ENCODE assay signal across 11 mouse cellular contexts in the genomic region with DNA sequence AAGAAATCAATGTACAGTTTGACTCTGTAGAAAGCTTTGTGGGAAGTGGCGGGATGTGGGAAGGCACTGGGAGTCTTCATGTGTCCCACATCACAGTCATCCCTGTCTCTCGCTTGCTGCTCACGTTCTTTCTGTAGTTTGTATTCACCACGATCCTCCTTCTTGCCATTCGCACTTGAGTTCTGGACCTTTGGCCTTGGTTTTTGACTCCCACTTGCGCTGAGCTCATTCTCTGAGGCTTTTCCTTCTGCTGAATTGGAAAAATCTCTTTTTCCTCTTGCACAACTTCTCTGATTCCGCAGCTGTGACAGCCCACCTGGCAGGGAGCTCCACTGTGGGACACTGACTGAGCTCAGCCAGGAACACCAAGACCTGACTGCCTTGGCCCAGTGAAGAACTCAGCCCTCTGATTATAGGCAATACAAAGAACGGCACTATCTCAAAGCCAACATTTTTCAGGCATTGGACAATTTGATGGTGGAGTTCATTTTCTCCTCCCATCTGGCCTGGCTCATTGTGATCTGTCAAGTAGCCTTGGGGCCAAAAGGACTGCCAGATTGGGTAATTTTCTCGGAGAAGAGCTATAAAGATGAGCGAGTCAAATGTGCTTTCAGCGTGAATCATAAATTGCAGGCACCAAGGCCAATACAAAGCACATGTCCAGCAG.
A peak's percentile ranks its signal among the peaks of the same experiment; 100 is the strongest.
DNase-seq lines count a peak whose midpoint lies in the region; ATAC-seq lines count a peak whose summit lies in the region.
"Had no signal": no experiment of that assay in that cellular context is flagged by ENCODE, and none has a peak within 500 bp of the region (broad histone marks: within the 10 kb centered on the region; RNA-seq: fewer than 3 reads in every experiment).

No protein-coding gene starts in this region.

- DNase-seq in neural tube, embryonic 10.5 days (ENCODE audit: extremely low spot score, low spot score): no peak
- peak; percentile 22 for DNase-seq in cerebellum, adult 9-11 months
- peak; percentile 6 for DNase-seq in yolk sac, embryonic 10.5 days (ENCODE audit: low spot score)
- no peak for DNase-seq in frontal cortex, postnatal 25 days (ENCODE audit: low spot score in 2 of 2)
- DNase-seq: liver, embryonic 13.5 days had no signal

- H3K27me3 ChIP-seq in neural tube, embryonic 14.5 days (ENCODE audit: control insufficient read depth, insufficient read depth, low read length): no peaks in the 10 kb centered on the region
- H3K27me3 ChIP-seq in hindbrain, embryonic 16.5 days (replicated peaks; ENCODE audit: control insufficient read depth, insufficient read depth, low read length): no peaks in the 10 kb centered on the region
- H3K27me3 ChIP-seq: liver, embryonic 13.5 days; neural tube, embryonic 13.5 days; Patski had no signal

- no peak overlapping the region for H3K9ac ChIP-seq in neural tube, embryonic 14.5 days (replicated peaks; ENCODE audit: low read depth, low read length)
- no peak overlapping the region for H3K9ac ChIP-seq in hindbrain, embryonic 16.5 days (ENCODE audit: low read depth, low read length)
- H3K9ac ChIP-seq: liver, embryonic 13.5 days; neural tube, embryonic 13.5 days had no signal

- 64% methylated on average over 11 of the region's 11 CpGs for WGBS in neural tube, embryonic 14.5 days
- 69% methylated on average over 11 of the region's 11 CpGs for WGBS in hindbrain, embryonic 16.5 days

- no peaks in the 10 kb centered on the region for H3K4me1 ChIP-seq in neural tube, embryonic 14.5 days (ENCODE audit: control insufficient read depth, insufficient read depth, low read length)
- no peaks in the 10 kb centered on the region for H3K4me1 ChIP-seq in hindbrain, embryonic 16.5 days (ENCODE audit: control insufficient read depth, insufficient read depth, low read depth, low read length)
- H3K4me1 ChIP-seq: liver, embryonic 13.5 days had no signal

- H3K4me2 ChIP-seq in neural tube, embryonic 14.5 days (ENCODE audit: low read depth, low read length): no peak overlapping the region
- no peak overlapping the region for H3K4me2 ChIP-seq in hindbrain, embryonic 16.5 days (ENCODE audit: low read length)
- H3K4me2 ChIP-seq: liver, embryonic 13.5 days; neural tube, embryonic 13.5 days had no signal

- H3K27ac ChIP-seq in neural tube, embryonic 14.5 days (ENCODE audit: low read depth, low read length): peak overlapping the region; percentile 7; the same call in 1 of the 2 replicates
- no peak overlapping the region for H3K27ac ChIP-seq in hindbrain, embryonic 16.5 days (ENCODE audit: low read depth, low read length)
- H3K27ac ChIP-seq: liver, embryonic 13.5 days; neural tube, embryonic 13.5 days had no signal

- H3K4me3 ChIP-seq in neural tube, embryonic 14.5 days (ENCODE audit: low read depth, low read length): no peak overlapping the region
- H3K4me3 ChIP-seq in hindbrain, embryonic 16.5 days (ENCODE audit: low read length): no peak overlapping the region
- H3K4me3 ChIP-seq: liver, embryonic 13.5 days; neural tube, embryonic 13.5 days had no signal

- H3K36me3 ChIP-seq in neural tube, embryonic 14.5 days (ENCODE audit: control insufficient read depth, insufficient read depth, low read length): no peaks in the 10 kb centered on the region
- no peaks in the 10 kb centered on the region for H3K36me3 ChIP-seq in hindbrain, embryonic 16.5 days (ENCODE audit: control insufficient read depth, insufficient read depth, low read length)
- H3K36me3 ChIP-seq: liver, embryonic 13.5 days; neural tube, embryonic 13.5 days had no signal

- no peak for ATAC-seq in neural tube, embryonic 14.5 days (ENCODE audit: low read depth)
- peak; percentile 30; the same call in 1 of the 2 replicates for ATAC-seq in hindbrain, embryonic 16.5 days
- ATAC-seq in activated CD4-positive, CD25-positive, alpha-beta regulatory T cell, adult 4 months: no peak
- ATAC-seq: inflammation-experienced regulatory T-cells, adult 6 months; Patski had no signal

- H3K9me3 ChIP-seq in neural tube, embryonic 14.5 days (ENCODE audit: control insufficient read depth, low read length): no peaks in the 10 kb centered on the region
- no peaks in the 10 kb centered on the region for H3K9me3 ChIP-seq in hindbrain, embryonic 16.5 days (ENCODE audit: control insufficient read depth, low read length)
- H3K9me3 ChIP-seq: liver, embryonic 13.5 days; neural tube, embryonic 13.5 days had no signal

Comparison
In these comparisons a context has a peak if more than half of its experiments do, and no peak if none do; other contexts are left out.
1. DNase-seq: peak in cerebellum, adult 9-11 months (single experiment) and yolk sac, embryonic 10.5 days (single experiment); none in neural tube, embryonic 10.5 days (single experiment) and frontal cortex, postnatal 25 days (0 of 2).